Mouse (Mus musculus) neural tube, postnatal 0 days (tissue): ENCODE measurements around the gene Ddias. TPM values are rescaled to one million over a fixed set of nuclear protein-coding genes. Genes with fewer than 3 reads are reported as not detected.

Experiments
- polyA plus RNA-seq: library from polyadenylated mRNA; unstranded; fragments of >200 nt; fragmentation: Nextera tagmentation; extraction: Ambion mirVana; gene quantifications from 2 replicates; pipeline ENCODE4 v1.2.1, GENCODE M21; 2015

Ddias gene
- polyA plus RNA-seq: 2.1 and 2.3 TPM in 2 replicates

DNA sequence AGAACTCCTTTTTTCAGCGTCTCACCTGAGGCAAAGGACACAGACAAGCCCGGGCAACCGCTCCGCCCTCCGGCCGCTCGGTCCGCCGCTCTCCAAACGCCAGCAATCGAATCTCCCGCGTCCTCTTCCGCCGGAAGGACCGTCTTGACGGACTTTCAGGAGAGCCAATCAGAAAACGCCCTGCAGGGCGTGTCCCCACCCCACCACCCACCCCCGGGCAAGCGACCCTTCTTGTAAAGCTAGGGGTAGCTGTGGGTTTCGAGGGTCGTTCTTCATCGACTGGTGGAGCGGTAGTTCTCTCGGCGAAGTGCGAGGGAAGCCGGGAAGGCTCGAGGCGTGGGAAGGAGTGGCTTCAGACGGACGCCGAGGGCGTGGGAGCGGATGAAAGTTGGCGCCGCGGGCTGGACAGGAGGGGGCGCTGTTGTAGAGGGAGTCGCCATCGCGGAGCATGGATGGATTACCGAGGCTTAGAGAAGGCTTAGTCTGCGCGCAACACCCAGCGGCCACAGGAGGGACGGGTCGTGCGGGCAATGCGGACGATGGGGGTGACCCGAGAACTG, at the start of gene Ddias, which contains the start of gene Prcp:
TSS of gene Ddias (minus strand) at position 132 of the 560 bp plus-strand sequence.
TSS of gene Prcp (plus strand) at position 355 of the 560 bp plus-strand sequence.

Other genes starting within 250 kb of the Ddias start
- gene Ankrd42, start 237.1 kb downstream of the Ddias start, polyA plus RNA-seq: 17.5 and 19.8 TPM in 2 replicates
- gene Pcf11, start 204.3 kb downstream of the Ddias start, polyA plus RNA-seq: 15.8 and 16.4 TPM in 2 replicates
- gene Rab30, start 132.6 kb downstream of the Ddias start, polyA plus RNA-seq: 20.8 and 21.5 TPM in 2 replicates
- 14.7 and 16.7 TPM in 2 replicates for gene Prcp, start 223 bp upstream of the Ddias start, polyA plus RNA-seq
- 79.5 and 85.6 TPM in 2 replicates for gene Fam181b, start 205.6 kb upstream of the Ddias start, polyA plus RNA-seq